Mouse (Mus musculus) liver, embryonic 13.5 days (tissue): Measurements from ENCODE around the gene Tusc2. TPM values are rescaled to one million over a fixed set of nuclear protein-coding genes. Genes with fewer than 3 reads are reported as not detected.

Experiments used
- polyA plus RNA-seq: library from polyadenylated mRNA; unstranded; fragments of >200 nt; fragmentation: Nextera tagmentation; extraction: Ambion mirVana; gene quantifications from 2 replicates; pipeline ENCODE4 v1.2.1, GENCODE M21; 2015

Tusc2 gene
- polyA plus RNA-seq, 1 experiment from 2014 or later: 40.1 TPM

Other genes with a start within 250 kb of the Tusc2 start
- gene Hemk1, start 224.9 kb upstream of the Tusc2 start, polyA plus RNA-seq: 3.6 and 3.8 TPM in 2 replicates
- gene 6430571L13Rik, start 222.7 kb upstream of the Tusc2 start, polyA plus RNA-seq: 0.03 and 0.09 TPM in 2 replicates
- 0.05 TPM in 1 of 2 replicates, not detected in the other for gene Cacna2d2, start 163.6 kb upstream of the Tusc2 start, polyA plus RNA-seq
- 16.5 and 18.3 TPM in 2 replicates for gene Tmem115, start 29.3 kb upstream of the Tusc2 start, polyA plus RNA-seq
- gene Cyb561d2, start 21.1 kb upstream of the Tusc2 start, polyA plus RNA-seq: 17.4 and 17.7 TPM in 2 replicates
- 14.3 and 16.0 TPM in 2 replicates for gene Nprl2, start 21.0 kb upstream of the Tusc2 start, polyA plus RNA-seq
- 0.21 TPM in 1 of 2 replicates, not detected in the other for gene Zmynd10, start 16.0 kb upstream of the Tusc2 start, polyA plus RNA-seq
- 17.5 and 18.2 TPM in 2 replicates for gene Rassf1, start 11.7 kb upstream of the Tusc2 start, polyA plus RNA-seq
- 43.8 and 44.7 TPM in 2 replicates for gene Hyal2, start 4.7 kb downstream of the Tusc2 start, polyA plus RNA-seq
- gene Hyal1, start 13.7 kb downstream of the Tusc2 start, polyA plus RNA-seq: 2.6 TPM in 2 replicates
- gene Naa80, start 15.6 kb downstream of the Tusc2 start, polyA plus RNA-seq: 10.5 and 12.2 TPM in 2 replicates
- gene Hyal3, start 17.6 kb downstream of the Tusc2 start, polyA plus RNA-seq: 0.82 and 1.2 TPM in 2 replicates
- gene Ifrd2, start 24.4 kb downstream of the Tusc2 start, polyA plus RNA-seq: 167 and 175 TPM in 2 replicates
- gene Sema3b, start 46.0 kb downstream of the Tusc2 start, polyA plus RNA-seq: 0.22 and 0.34 TPM in 2 replicates
- 144 and 163 TPM in 2 replicates for gene Gnai2, start 72.1 kb downstream of the Tusc2 start, polyA plus RNA-seq
- gene Slc38a3, start 106.3 kb downstream of the Tusc2 start, polyA plus RNA-seq: 5.4 and 5.9 TPM in 2 replicates
- 1.1 and 1.5 TPM in 2 replicates for gene Gnat1, start 116.5 kb downstream of the Tusc2 start, polyA plus RNA-seq
- 0.93 and 1.0 TPM in 2 replicates for gene Sema3f, start 147.2 kb downstream of the Tusc2 start, polyA plus RNA-seq
- 64.7 and 75.5 TPM in 2 replicates for gene Rbm5, start 207.7 kb downstream of the Tusc2 start, polyA plus RNA-seq